Mouse (Mus musculus) midbrain, embryonic 10.5 days (tissue): ENCODE data around the gene Ttc26. TPM values are rescaled to one million over a fixed set of nuclear protein-coding genes. Genes with fewer than 3 reads are reported as not detected.
"Not testable (repeated sequence)": the region's sequence is repeated elsewhere in the genome, so short reads cannot be mapped to it uniquely, and the experiment has no call there.

Source experiments
- DNase-seq: peaks from one replicate; pipeline ENCODE4 v3.0.0-alpha.2; 2017; ENCODE audit warnings: low spot score
- H3K27ac ChIP-seq: fragments of 300-500 bp; sonication (generic); replicated peaks from 2 replicates; pipeline ENCODE4 v1.5.1; 2016; ENCODE audit warnings: mild to moderate bottlenecking
- H3K27me3 ChIP-seq: fragments of 300-500 bp; sonication (generic); 2 replicates; pipeline ENCODE4 v1.6.1; 2016; ENCODE audit warnings: low read depth, mild to moderate bottlenecking; ENCODE audit not compliant: poor library complexity, severe bottlenecking
- H3K36me3 ChIP-seq: fragments of 300-500 bp; sonication (generic); 2 replicates; pipeline ENCODE4 v1.6.1; 2016; ENCODE audit warnings: mild to moderate bottlenecking, moderate library complexity
- H3K4me1 ChIP-seq: fragments of 300-500 bp; sonication (generic); 2 replicates; pipeline ENCODE4 v1.6.1; 2016
- H3K4me3 ChIP-seq: fragments of 300-500 bp; sonication (generic); 2 replicates; pipeline ENCODE4 v1.5.1; 2016; ENCODE audit warnings: mild to moderate bottlenecking, moderate library complexity
- H3K9me3 ChIP-seq: fragments of 300-500 bp; sonication (generic); replicated peaks from 2 replicates; pipeline ENCODE4 v1.6.1; 2016; ENCODE audit warnings: mild to moderate bottlenecking
- WGBS: fragments of 180-500 bp; shearing (Covaris S2); methylation state at CpG from one replicate; pipeline ENCODE4 v1.1.7; 2016; 5-methylcytosine and 5-hydroxymethylcytosine counted together
- polyA plus RNA-seq: library from polyadenylated mRNA; unstranded; fragments of >200 nt; fragmentation: Nextera tagmentation; extraction: Ambion mirVana; gene quantifications from 2 replicates; pipeline ENCODE4 v1.2.1, GENCODE M21; 2016

Ttc26 gene
- polyA plus RNA-seq, 1 experiment from 2014 or later = 14.6 TPM

- not testable (repeated sequence) for H3K36me3 ChIP-seq, DNase-seq, H3K4me3 ChIP-seq, H3K9me3 ChIP-seq, H3K27ac ChIP-seq
- Histone ChIP-seq H3K27me3 (peaks cover 43% of the 10 kb centered on the region), H3K4me1 (peaks cover 21% of the 10 kb centered on the region)
- 91% methylated on average over 11 of the region's 11 CpGs for WGBS
These were observed 22.1 kb upstream of the Ttc26 start for GRCm38 (mm10) chr6:38359044-38359735.

- H3K27me3 ChIP-seq = peaks cover 35% of the 10 kb centered on the region
- H3K36me3 ChIP-seq = no peaks in the 10 kb centered on the region
- H3K4me3 ChIP-seq = no peak overlapping the region
- 91% methylated on average over 12 of the region's 12 CpGs for WGBS
- no peak overlapping the region for H3K27ac ChIP-seq
- no peaks in the 10 kb centered on the region for H3K9me3 ChIP-seq
- DNase-seq = no peak
- peaks cover 15% of the 10 kb centered on the region for H3K4me1 ChIP-seq
These were observed 21.4 kb upstream of the Ttc26 start for GRCm38 (mm10) chr6:38359736-38360499.

GRCm38 (mm10) chr6:38361065-38361464, 20.2 kb upstream of the Ttc26 start:
- no peak for DNase-seq
- Histone ChIP-seq H3K9me3 (no peaks in the 10 kb centered on the region), H3K36me3 (no peaks in the 10 kb centered on the region), H3K4me3 (no peak overlapping the region), H3K4me1 (peaks cover 7% of the 10 kb centered on the region), H3K27me3 (peaks cover 24% of the 10 kb centered on the region), H3K27ac (no peak overlapping the region)
- 89% methylated on average over 4 of the region's 4 CpGs for WGBS

- Histone ChIP-seq H3K9me3 (no peaks in the 10 kb centered on the region), H3K36me3 (no peaks in the 10 kb centered on the region), H3K27me3 (peaks cover 15% of the 10 kb centered on the region), H3K4me1 (peaks cover 7% of the 10 kb centered on the region), H3K4me3 (no peak overlapping the region), H3K27ac (no peak overlapping the region)
- DNase-seq = no peak
- WGBS = 82% methylated on average over 1 of the region's 1 CpGs
These were observed 19.3 kb upstream of the Ttc26 start for GRCm38 (mm10) chr6:38361937-38362336.

GRCm38 (mm10) chr6:38363370-38363769, 17.9 kb upstream of the Ttc26 start:
- peak overlapping the region; percentile 67; the same call in 1 of the 2 replicates for H3K27ac ChIP-seq
- H3K9me3 ChIP-seq = no peaks in the 10 kb centered on the region
- no peaks in the 10 kb centered on the region for H3K36me3 ChIP-seq
- peaks cover under 1% of the 10 kb centered on the region; the same call in 1 of the 2 replicates for H3K27me3 ChIP-seq
- no peak overlapping the region for H3K4me3 ChIP-seq
- no peak for DNase-seq
- WGBS = 64% methylated on average over 4 of the region's 4 CpGs
- H3K4me1 ChIP-seq = peaks cover 7% of the 10 kb centered on the region

- Histone ChIP-seq H3K36me3 (no peaks in the 10 kb centered on the region), H3K27me3 (no peaks in the 10 kb centered on the region), H3K4me1 (peaks cover 7% of the 10 kb centered on the region), H3K27ac (peak overlapping the region; percentile 67; the same call in 1 of the 2 replicates), H3K9me3 (no peaks in the 10 kb centered on the region), H3K4me3 (no peak overlapping the region)
- DNase-seq = no peak
These were observed 17.1 kb upstream of the Ttc26 start for GRCm38 (mm10) chr6:38364121-38364520.

- Histone ChIP-seq H3K36me3 (no peaks in the 10 kb centered on the region), H3K4me3 (no peak overlapping the region), H3K9me3 (peaks cover 7% of the 10 kb centered on the region), H3K4me1 (no peaks in the 10 kb centered on the region), H3K27ac (no peak overlapping the region), H3K27me3 (no peaks in the 10 kb centered on the region)
- 81% methylated on average over 3 of the region's 3 CpGs for WGBS
- no peak for DNase-seq
These were observed 11.3 kb upstream of the Ttc26 start for GRCm38 (mm10) chr6:38369945-38370344.

- DNase-seq = no peak
- no peaks in the 10 kb centered on the region for H3K36me3 ChIP-seq
- no peaks in the 10 kb centered on the region for H3K27me3 ChIP-seq
- H3K9me3 ChIP-seq = peaks cover 7% of the 10 kb centered on the region
- no peak overlapping the region for H3K27ac ChIP-seq
- no peaks in the 10 kb centered on the region for H3K4me1 ChIP-seq
- H3K4me3 ChIP-seq = no peak overlapping the region
- 73% methylated on average over 1 of the region's 1 CpGs for WGBS
These were observed 7.0 kb upstream of the Ttc26 start for GRCm38 (mm10) chr6:38374271-38374670.

GRCm38 (mm10) chr6:38380764-38381128, 523 bp upstream of the Ttc26 start:
- DNase-seq = no peak
- Histone ChIP-seq H3K36me3 (peaks cover 4% of the 10 kb centered on the region; the same call in 1 of the 2 replicates), H3K27me3 (no peaks in the 10 kb centered on the region), H3K4me3 (peak overlapping the region; percentile 58), H3K27ac (peak overlapping the region; percentile 89), H3K9me3 (no peaks in the 10 kb centered on the region), H3K4me1 (peaks cover 12% of the 10 kb centered on the region)
- WGBS = 2% methylated on average over 4 of the region's 4 CpGs

- H3K4me3 ChIP-seq = no peak overlapping the region
- no peaks in the 10 kb centered on the region for H3K4me1 ChIP-seq
- H3K9me3 ChIP-seq = no peaks in the 10 kb centered on the region
- no peak overlapping the region for H3K27ac ChIP-seq
- peak; percentile 32 for DNase-seq
- no peaks in the 10 kb centered on the region for H3K27me3 ChIP-seq
- 81% methylated on average over 3 of the region's 3 CpGs for WGBS
- peaks cover 58% of the 10 kb centered on the region for H3K36me3 ChIP-seq
These were observed 8.4 kb downstream of the Ttc26 start for GRCm38 (mm10) chr6:38389671-38390070.

- not testable (repeated sequence) for H3K36me3 ChIP-seq, H3K27ac ChIP-seq, H3K9me3 ChIP-seq, H3K27me3 ChIP-seq, DNase-seq
- Histone ChIP-seq H3K4me3 (peak overlapping the region; percentile 89), H3K4me1 (peaks cover 25% of the 10 kb centered on the region)
- 81% methylated on average over 5 of the region's 5 CpGs for whole genome bisulfite sequencing
These were observed 51.2 kb downstream of the Ttc26 start for GRCm38 (mm10) chr6:38432457-38432856.

- peak within 1 kb of the TSS; percentile 89 for H3K4me3 ChIP-seq
- DNase-seq = peak; percentile 100
- whole genome bisulfite sequencing = under 1% methylated on average over 64 of the region's 64 CpGs
- no peaks in the 10 kb centered on the region for H3K9me3 ChIP-seq
- H3K36me3 ChIP-seq = no peaks in the 10 kb centered on the region
- no peaks in the 10 kb centered on the region for H3K27me3 ChIP-seq
- H3K4me1 ChIP-seq = peaks cover 26% of the 10 kb centered on the region
- H3K27ac ChIP-seq = peak within 1 kb of the TSS; percentile 98
These were observed 52.2 kb downstream of the Ttc26 start, which contains the start of gene Ubn2 for GRCm38 (mm10) chr6:38433261-38434033. Ubn2 (plus strand) TSS chr6:38433950.
